Mouse (Mus musculus): ENCODE data around the gene Agap3. TPM values are rescaled to one million over a fixed set of nuclear protein-coding genes. Genes with fewer than 3 reads are reported as not detected.

Gene Agap3
- total RNA-seq, 2 experiments from 2014 or later = 89.1 to 98.9 TPM

GRCm38 (mm10) chr5:24427981-24428402, 24.0 kb upstream of the Agap3 start:
- DNase-seq = no peak

- DNase-seq = no peak
These were observed 23.4 kb upstream of the Agap3 start for GRCm38 (mm10) chr5:24428596-24428995.

- DNase-seq = peak in 1 of 2 experiments; percentile 23
These were observed 18.0 kb upstream of the Agap3 start for GRCm38 (mm10) chr5:24433993-24434392.

- no peak for DNase-seq
These were observed 10.8 kb upstream of the Agap3 start for GRCm38 (mm10) chr5:24441187-24441586.

GRCm38 (mm10) chr5:24442029-24442428, 9.9 kb upstream of the Agap3 start:
- DNase-seq = peak in 1 of 2 experiments; percentile 25

- DNase-seq = no peak
These were observed 8.8 kb upstream of the Agap3 start for GRCm38 (mm10) chr5:24443204-24443603.

DNA sequence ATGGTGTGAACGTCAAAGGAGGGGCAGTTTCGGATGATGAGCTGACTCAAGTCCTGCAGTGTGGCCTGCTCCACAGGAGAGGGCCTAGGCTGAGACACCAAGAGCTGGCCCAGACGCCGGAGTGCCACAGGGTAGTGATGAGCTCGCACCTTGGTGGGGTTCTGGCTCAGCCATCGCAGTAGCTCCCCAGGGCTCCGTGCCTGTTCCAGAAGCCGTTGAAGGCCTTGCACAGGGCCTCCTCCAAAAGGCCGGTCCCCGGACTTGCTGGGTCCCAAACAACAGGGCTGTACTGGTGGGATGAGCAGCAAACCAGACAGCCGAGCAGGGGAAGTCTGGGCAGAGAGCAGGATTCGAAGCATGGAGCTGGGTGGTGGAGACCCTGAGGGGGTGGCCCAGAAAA, 8.1 kb upstream of the Agap3 start:
- DNase-seq = no peak

DNA sequence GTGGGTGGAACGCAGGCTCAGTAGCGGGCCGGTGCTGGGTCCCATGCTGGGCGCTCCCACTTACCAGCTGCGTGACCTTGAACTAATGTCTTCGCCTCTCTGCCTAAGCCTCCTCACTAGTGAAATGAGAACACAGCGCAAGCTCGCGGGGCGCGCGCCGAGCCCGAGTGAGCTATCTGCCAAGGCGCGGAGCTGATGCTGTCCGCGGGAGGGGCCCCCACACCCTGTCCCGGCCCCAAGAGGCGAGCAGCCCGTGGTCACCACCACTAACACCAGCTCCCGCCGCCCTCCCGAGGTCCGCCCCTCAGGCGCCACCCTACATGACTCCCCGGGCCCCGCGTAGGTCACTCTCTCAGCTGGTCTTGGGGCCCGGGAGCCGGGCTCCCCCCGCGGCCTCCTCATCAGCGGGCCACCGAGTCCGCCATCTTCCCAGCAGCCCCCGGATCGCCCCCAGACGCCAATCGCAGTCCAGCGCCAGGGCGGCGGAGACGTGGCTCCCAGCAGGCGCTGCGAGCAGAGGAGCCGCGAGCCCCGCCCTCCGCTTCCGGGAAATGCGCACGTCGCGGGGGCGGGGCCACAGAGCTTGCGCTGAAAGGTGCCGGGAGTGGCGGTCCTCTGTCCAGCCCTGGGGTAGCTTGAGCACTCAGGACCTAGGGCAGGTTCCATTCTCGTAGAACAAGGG, 7.1 kb upstream of the Agap3 start, which contains the start of gene Fastk:
TSS of gene Fastk (minus strand) at position 542 of the 682 bp plus-strand sequence.
- DNase-seq = peak; percentile 96 to 97

DNA sequence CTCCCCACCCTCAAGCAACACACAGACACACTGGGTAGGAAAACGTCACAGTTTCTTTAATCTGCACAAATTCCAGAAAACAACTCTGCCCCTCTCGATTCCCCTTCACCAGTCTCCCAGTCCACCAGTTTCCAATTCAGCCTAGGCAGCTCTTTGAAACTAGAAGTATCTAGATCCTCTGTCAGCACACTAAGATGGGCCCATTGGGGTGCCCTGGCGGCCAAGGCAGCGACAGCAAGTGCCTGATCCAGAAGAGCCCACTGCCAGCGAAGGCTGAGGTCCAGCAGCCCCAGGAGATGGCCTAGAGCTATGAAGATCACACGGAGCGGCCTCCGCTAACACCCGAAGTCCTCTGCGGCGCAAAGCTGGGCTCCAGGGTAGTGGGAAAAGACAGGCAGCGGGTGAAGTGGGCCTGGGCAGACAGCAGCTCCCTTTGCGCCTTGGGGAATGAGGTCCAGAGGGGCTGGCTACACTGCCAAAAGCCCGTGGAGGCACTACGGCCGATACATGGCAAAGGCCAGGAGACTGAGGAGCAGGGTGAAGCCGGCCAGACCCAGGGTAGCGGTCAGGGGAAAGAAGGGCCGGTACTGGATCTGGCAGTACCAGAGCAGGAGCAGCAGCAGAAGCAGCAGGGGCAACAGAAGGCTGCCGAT, 6.4 kb upstream of the Agap3 start:
- DNase-seq = no peak

DNA sequence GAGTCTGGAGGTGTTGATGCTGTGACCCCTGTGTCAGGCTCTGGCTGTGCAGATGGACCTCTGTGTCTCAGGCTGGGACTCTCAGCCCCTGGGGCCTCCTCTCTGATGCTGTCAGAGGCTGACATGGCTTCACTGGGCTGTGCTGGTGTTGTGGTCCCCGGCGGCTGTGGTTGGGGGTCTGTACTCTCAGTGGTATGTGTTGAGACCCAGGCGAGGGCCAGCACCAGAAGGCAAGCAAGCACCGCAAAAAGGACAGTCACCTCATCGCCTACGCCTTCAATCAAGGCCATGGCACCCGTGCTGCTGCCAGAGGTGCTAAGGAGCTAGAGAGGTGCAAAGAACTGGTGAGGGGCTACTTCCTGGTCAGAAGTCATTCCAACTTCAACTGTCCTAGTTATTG, 5.3 kb upstream of the Agap3 start:
- no peak for DNase-seq

DNA sequence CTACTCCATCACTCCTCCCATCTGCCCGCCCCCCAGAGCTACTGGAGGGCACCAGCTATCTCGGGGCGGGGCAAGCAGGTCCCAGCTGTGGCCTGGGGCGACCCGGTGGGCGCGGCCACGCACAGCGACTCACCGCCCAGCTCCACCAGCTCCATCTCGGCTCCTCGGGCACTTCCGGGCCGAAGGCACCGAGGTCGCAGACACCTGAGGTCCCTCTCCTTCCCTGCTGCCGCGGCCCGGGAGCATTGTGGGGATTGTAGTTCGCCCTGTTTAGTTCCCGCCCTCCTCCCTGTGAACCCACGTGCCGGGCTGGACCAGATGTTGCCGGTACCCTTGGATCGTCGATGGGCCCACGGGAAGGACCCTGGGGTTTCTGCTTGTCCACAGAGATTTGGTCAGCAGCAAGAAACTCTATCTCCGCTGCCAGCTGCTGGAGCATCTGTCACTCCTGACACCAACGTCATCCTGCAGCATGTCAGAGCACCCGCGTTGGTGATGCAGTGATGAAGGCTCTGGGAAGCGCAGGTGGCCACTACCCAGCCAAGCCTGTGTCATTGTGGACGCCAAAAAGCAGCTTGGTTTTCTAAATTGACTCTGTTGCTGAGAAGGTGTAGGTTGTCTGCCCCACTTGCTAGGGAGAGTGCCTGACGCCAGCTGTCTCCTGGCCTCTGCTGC, 4.2 kb upstream of the Agap3 start, which contains the start of gene Tmub1:
TSS of gene Tmub1 (minus strand) at position 231 of the 675 bp plus-strand sequence.
- peak; percentile 88 to 89 for DNase-seq

DNA sequence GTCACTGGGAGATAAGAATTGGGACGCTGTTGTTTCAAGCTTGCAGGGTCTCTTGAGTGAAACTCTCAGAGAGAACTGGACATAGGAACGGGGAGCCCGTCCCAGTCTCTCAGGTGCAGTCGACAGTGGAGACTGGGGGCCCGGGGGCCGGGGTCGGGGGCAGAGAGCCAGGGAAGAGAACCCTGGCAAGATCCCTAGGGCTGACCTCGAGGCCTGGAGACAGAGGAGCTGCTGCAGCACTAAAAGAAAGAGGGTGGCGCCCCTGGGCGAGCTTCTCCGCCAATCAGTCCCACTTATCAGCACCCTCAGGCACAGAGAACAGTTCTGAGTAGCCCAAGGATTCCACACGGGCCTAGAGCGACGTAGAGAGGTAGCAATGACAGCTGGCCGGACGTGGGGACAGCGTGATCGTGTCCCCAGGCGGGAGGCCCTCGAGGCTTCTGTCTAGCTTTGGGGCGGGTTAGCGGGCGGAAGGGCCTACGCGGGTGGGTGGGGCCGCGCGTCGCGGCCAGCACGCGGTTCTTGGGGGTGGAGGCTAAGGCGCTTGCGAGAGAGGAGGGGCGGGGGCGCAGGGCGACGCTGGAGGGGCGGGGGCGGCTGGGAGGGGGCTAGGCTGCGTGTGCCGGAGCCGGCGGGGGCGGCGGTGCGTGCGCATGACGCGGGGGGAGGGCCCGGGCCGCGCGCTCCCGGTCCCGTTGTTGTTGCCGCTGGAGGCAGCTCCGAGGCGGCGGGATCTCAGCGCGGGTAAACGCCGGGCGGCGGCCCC, 530 bp upstream of the Agap3 start:
- peak; percentile 85 to 92 for DNase-seq

DNA sequence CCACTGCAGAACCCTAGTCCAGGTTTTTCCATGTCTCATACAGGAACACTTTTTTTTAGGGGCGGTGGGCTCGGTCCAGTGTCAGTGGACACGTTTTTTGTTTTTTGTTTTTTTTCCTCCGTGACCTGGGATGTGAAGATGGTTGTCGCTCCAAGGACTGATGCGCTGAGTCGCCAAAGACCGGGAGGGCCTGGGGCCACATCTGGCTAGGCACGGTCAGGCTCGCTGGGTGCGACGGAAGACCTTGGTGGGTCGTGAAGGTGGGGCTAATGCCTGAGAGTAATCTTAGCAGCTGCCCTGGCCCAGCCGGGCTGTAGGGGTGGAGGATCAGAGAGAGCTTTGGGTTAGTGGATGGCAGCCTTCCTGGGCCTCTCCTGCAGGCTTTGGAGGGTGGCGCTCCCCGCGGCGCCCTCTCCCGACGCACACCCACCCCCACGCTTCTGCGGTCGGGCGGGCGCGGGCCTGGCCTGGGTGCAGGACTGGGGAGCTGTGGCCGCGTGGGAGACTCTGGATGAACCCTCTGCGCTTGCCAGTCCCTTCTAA, 785 bp downstream of the Agap3 start:
- DNase-seq = peak; percentile 43 to 52

DNA sequence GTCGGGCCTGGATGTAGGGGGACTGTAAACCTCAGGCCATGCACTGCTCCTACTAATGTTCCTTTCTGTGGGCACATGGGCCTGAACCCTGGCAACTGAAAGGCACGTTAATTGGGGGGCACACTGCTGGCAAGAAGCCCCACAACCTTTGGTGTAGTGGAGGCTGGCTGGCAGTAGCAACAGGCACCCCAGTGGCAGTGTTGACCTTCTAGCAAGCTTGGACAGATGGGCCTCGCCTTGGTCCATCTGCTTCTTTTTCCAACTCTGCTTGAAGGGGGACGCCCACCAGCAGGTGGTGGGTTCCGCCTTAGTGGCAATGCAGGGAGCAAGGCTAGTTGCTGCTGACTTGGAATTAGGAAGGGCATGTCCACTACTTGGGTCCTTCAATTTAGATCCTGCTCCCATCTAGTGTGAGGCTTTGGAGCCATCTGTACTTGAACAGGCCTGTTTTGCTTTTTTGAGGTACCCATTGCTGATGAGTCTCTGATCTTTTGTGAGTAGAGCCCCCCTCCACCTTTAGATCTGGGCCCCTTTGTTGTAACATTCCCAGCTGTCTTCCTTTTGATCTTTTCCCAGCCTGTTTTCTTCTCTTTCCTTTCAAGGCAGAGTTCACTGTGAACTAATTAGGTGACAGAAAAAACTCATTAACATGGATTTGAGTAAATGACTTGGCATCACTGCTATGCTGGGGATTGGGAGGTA, 1.5 kb downstream of the Agap3 start:
- peak in 1 of 2 experiments; percentile 21 for DNase-seq

DNA sequence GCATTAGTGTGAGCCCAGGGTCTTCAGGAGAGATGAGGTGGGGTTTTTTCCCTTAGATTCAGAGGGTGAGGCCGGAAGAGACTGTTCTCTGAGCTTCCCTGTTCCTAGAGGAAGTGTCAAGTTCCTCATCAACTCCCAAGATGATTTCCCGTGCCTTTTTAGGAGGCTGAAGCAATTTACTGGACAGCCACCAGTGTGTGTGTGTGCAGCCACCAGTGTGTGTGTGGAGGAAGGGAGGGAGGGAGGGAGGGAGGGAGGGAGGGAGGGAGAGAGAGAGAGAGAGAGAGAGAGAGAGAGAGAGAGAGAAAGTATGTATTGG, 2.0 kb downstream of the Agap3 start:
- peak in 1 of 2 experiments; percentile 57 for DNase-seq

GRCm38 (mm10) chr5:24455076-24455475, 3.1 kb downstream of the Agap3 start:
- DNase-seq = no peak

DNA sequence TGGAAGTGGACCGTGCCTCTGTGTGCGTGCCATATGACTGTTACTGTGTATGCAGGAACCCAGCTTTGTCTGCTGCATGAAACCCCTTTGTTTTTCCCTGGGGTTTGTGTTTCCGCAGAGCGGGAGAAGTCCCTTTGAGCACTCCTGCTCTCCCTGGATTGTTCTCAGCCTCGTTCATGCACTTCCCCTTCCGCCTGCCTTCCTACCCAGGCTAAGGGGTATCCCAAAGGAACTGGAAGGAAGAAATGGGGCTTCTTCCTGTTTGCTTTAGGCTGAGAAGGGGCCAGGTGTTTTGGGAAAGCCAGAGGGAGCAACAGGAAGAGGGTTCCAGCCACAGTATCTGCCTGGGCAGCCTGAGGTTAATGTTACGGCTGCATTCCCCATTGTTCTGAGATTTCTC, 3.6 kb downstream of the Agap3 start:
- DNase-seq = peak in 1 of 2 experiments; percentile 22

DNA sequence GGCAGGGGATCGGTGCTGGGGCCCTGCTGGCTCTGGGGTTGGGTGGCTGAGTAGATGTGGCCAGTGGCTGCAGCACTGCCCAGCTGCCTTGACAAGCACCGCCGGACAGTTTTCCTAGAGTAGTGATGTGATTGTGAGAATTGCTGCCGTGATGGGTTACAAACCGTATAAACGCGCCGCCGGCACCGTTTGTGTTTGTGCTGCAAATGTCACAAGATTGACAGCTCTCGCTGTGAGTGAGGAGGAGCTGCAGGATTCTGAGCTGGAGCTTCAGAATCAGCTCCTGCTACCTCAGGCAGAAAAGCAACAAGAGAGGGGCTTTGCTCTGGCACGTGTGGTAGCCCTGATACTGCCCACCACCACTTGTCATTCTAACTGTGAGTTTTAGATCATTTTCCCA, 14.8 kb downstream of the Agap3 start:
- DNase-seq = no peak

- peak; percentile 77 to 88 for DNase-seq
These were observed 18.6 kb downstream of the Agap3 start for GRCm38 (mm10) chr5:24470600-24470999.

DNA sequence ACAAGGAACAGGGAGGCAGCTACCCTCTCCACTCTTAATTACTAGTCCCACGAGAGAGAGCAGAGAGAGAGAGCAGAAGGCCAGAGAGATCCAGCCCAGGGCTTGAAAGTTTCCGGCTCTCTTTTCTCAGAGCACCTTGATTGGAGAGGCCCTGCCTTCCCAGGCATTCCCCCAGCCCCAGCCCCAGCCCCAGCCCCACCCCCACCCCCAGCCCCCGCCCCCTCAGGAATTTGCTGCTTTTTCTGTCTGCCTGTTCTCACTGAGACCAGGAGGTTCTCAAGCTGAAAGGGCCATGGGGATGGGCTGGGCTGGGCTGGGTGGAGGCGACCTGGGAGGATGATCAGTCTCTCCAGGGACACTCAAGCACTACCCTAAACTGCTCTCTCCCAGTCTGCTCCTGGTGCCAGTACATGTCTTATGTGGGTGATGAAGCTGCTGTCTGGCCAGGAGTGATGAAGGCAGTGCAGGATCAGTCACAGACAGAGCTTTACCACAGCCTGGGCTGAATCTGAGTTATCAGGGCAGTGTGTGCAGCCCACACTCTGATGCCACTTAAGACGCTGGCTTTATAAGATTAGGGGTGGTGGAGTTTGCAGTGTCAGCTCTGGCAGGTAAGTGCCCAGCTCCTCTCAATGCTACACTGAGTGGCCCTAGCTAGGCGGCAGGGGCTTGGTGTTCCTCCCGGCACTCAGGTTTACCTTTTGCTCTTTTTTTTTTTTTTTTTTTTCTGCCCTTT, 21.1 kb downstream of the Agap3 start:
- DNase-seq = no peak

All from heart, adult 18-20 months (tissue).